Mouse (Mus musculus): Measurements from ENCODE around the gene Zic2.

- TF ChIP-seq POLR2A (IDR thresholded peaks at IDR 0.05; ENCODE audit: control insufficient read depth, low read depth, low read length) (no peak), CTCF (IDR thresholded peaks at IDR 0.05; ENCODE audit: control insufficient read depth, insufficient read depth, insufficient replicate concordance, low read depth, low read length) (no peak)
These were observed 3.7 kb upstream of the Zic2 start for GRCm38 (mm10) chr14:122471449-122472085.
